Mouse (Mus musculus) ES-CJ7 (cell line): ENCODE measurements around the gene Suclg1.

Experiments used
- DNase-seq: peaks from one replicate; pipeline ENCODE4 v3.0.0; 2011; ENCODE audit warnings: low read depth, low spot score

Gene Suclg1

DNA sequence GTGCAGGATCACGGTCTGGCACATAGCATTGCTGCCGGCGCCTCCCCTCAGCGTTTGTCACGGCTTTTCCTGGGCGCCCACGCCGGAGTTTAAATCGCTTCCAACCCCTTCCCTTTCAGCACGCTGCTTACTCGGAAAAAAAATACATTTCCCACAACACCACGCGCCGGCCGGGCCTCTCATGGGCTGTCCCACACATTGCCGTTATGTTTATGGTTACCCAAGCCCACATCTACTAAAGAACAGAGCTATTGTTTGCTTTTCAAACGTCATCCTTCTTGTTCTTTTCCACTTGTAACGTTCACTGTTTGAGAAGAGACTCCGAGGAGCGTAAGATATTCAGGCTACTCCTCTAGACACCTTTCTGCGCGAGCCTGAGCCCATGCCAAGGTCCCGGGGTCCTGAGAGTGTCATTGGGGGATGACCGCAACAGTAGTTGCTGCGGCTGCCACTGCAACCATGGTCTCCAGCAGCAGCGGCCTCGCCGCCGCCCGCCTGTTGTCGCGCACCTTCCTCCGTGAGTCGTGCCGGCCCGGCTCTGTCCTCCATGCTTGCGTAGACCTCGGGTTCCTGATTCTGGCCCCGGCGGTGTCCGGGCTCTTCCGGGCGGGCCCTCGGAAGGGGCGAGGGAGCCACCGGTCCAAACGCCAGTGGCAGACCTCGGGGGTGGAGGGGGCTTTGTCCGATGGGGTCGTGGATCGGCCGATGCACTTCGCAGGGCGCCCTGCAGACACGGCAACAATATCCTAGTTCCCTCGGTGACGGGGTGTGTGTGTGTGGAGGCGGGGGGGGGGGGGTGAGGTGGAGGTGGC is at the start of gene Suclg1:
TSS of gene Suclg1 (plus strand) at position 146 of the 812 bp plus-strand sequence.
- peak; percentile 89 for DNase-seq

DNA sequence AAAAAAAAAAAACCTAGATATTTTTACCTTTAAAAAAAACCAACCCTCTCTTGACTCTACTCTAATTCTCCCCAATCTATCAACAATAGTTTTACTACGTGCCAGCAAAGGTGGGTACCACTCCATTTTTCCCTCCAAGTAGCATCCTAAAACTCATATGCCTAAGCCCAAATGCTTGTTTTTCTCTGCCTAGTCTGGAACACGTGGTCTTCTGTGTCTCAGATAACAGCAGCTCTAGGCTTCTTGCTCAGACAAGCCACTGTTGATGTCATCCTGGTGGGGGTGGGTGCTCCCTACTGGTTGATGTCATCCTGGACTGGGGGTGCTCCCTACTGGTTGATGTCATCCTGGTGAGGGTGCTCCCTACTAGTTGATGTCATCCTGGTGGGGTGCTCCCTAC is 44.5 kb upstream of the Suclg1 start:
- DNase-seq = no peak

DNA sequence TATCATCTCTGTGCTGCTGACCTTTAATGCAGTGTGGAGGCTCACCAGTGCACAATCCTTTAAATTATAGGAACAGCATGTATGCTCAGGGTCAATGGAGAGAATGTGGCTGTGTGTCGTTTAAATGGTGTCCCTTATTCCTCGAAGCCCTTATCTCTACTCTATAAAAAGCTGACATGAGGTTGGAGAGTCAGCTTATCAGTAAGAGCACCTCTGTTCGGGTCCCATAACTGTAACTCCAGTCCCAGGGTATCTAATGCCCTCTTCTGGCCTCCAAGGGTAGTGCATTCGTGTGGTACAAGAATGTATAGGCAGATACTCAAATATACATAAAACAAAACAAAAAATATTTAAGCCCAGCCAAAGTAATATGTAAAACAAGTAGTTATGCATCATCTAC is 43.2 kb upstream of the Suclg1 start:
- DNase-seq = no peak

- no peak for DNase-seq
These were observed 38.6 kb upstream of the Suclg1 start for GRCm38 (mm10) chr6:73209598-73209997.

GRCm38 (mm10) chr6:73210445-73210972 is 37.7 kb upstream of the Suclg1 start:
- no peak for DNase-seq

DNA sequence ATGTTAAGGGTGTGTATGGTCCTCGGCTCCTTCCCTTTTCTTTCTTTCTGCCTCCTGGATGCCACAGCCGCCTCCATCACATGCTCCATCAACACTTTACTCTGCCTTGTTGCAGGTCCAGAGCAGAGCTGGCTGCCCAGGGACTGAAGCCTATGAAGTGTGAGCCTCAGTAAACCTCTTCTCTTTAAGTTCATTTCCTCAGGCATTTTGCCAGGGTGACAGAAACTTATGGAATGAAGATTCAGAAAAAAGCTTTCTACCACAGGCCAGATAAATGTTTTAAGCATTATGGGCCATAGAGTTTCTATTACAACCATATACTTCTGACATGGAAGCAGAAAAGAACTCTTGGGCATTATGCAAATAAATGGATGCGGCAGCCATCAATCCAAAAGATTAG is 37.1 kb upstream of the Suclg1 start:
- no peak for DNase-seq

DNA sequence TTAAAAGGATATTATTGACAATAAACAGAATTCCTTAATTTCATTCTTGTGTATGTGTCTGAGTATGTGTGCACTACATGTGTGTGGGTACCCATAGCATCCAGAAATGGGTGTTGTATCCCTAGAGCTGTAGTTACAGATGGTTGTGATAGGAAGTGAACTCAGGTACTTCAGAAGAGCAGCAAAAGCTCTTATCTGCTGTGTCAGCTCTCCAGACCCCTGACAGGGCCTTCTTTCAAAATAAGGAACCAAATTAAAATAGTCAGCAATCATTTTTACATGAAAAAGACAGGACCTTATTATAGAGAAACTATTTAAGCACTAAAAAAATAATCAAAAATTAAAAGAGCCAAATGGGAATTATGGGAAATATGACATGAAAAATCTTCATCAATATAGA is 36.6 kb upstream of the Suclg1 start:
- DNase-seq = no peak

DNA sequence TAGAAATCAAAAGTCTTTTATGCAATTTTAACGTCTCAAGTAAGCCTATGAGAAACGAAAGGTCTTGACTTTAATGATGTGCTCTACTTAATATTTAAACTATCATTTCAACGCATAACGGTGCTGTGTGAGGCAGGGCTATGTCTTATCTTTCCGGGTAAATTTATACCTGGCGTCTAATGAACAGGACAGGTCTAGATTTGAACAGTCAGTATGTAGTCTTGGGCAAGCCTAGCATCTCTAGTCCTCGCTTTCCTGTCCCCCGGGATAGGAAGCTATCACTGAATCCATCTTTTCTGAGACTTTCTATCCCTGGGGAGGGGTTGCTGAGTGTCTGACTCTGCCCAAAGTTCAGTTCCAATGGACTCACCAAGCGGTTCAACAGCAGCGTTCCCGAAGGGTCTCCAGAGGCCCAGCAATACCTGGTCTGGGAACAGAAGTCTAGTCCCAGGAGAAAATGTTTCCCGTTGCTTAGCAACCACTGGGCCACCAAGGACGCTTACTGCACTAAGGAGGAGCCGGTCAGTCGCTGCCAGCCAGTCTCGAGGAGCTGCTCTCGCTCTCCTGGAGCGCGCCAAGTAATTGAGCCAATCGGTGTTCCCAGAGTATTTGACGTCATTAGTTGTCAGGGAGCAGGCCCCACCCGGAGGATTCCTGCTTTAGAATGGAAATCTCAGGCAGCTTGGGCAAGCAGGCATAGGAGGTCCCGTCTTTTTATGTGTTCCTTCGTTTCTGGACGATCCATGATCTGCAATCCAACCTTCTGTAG is 26.8 kb upstream of the Suclg1 start, which contains the start of gene Dnah6:
TSS of gene Dnah6 (minus strand) at position 463 of the 769 bp plus-strand sequence.
- peak; percentile 98 for DNase-seq

- DNase-seq = peak; percentile 34
These were observed 26.0 kb upstream of the Suclg1 start for GRCm38 (mm10) chr6:73221958-73222735.

DNA sequence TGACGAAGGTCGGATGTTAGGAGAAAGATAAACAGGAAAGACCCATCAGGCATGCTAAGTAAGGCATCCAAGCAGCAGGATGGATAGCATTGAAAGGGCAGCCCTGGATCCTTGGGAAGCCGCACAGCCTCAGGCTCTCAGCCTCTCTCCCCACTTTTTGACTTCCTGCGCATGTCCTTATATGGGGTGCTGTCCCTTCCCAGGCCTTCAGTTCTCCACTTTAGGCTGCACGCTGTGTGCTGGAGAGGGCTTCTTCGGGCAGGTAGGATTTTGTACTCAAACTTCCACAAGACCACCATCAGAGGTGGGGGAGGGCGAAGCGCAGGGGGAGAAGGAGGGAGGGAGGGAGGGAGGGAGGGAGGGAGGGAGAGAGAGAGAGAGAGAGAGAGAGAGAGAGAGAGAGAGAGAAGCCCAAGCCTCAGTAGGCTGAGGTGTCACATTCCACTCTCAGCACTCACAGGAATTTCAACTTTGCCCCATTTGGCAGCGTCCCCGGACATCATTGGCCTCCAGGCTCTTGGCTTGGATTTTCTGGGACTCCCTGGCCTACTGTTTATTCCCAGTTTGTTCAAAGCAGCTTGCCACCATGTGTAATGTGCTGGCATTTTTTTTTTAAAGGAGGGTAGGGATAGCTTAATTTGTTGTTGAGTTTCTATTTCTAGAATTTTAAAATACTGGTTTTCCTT is 25.2 kb upstream of the Suclg1 start:
- DNase-seq = peak; percentile 77

- DNase-seq = peak; percentile 50
These were observed 20.6 kb upstream of the Suclg1 start for GRCm38 (mm10) chr6:73227376-73228158.

- DNase-seq = no peak
These were observed 19.8 kb upstream of the Suclg1 start for GRCm38 (mm10) chr6:73228408-73228807.

DNA sequence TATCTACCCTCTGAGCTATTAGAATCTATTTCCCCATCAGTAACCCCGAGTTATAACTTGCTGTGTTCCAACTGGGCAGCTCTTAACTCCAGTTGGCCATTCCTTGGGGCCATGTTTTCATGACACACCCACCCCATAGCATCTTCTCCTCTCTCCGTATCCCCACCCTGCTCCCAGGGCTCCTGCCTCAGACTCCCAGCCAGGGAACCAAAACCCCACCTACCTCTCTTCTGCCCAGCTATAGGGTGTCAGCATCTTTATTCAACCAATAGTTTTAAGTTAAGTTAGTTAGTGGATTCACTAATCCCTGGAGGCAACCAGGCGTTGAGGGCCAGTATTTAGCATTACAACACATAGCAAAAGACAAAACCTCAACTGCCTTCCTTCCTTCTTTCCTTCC is 19.3 kb upstream of the Suclg1 start:
- DNase-seq = peak; percentile 33

DNA sequence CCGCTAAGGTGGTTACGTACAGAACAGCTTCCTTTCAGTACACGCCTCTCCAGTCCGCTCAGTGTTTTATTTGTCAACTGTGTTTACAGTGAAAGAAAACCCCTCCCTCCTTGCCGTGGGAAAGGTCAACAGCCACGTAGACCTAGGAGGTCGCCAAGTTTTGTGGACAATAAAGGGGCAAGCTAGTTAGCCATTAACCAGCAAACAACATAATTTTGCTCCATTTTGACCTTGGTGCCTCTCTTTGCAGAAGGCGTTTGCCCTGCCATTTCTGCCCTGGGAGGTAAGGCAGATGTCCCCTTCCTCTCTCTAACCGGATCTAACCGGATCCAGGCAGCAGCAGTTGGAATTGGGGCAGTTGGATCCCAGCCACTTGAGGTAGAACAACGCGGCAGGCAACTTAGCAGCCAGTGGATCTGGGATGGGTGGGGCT is 16.0 kb upstream of the Suclg1 start:
- peak; percentile 91 for DNase-seq

GRCm38 (mm10) chr6:73233202-73233726 is 14.9 kb upstream of the Suclg1 start:
- peak; percentile 70 for DNase-seq

- no peak for DNase-seq
These were observed 13.8 kb upstream of the Suclg1 start for GRCm38 (mm10) chr6:73234302-73234900.

- DNase-seq = no peak
These were observed 12.5 kb upstream of the Suclg1 start for GRCm38 (mm10) chr6:73235650-73236049.

- no peak for DNase-seq
These were observed 1.4 kb upstream of the Suclg1 start for GRCm38 (mm10) chr6:73246821-73247220.

DNA sequence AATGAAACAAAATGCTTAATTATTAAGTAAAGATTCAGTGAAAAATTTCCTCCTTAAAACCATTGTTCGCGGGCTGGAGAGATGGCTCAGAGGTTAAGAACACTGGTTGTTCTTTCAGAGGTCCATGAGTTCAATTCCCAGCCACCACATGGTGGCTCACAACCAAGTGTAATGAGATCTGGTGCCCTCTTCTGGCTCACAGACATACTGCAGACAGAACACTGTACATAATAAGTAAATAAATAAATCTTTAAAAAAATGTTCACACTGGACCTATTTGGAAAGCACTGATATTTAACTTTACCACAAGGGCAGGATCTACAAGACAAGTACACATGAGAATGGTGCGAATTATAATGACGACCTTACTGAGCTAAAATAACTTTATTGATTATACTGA is 730 bp upstream of the Suclg1 start:
- peak; percentile 89 for DNase-seq

DNA sequence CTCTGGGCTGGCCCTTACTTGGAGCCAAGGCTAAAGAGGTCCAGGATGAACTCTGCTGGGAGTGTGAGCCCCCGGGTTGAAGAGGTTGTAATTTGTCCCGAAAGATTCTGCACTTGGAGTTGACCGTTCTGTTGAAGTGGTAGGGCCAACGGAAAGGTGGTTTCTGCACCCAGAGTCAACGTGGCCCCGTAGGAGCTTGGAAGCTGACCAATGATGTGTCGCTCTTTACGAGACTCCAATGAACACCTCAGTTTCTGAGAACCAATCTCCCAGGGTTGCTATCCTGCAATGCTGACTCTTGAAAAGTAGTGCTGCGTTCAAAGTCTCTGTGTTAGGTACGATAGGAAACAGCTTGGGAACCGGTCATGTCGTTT is 854 bp downstream of the Suclg1 start:
- DNase-seq = no peak
